Mouse (Mus musculus) limb, embryonic 15.5 days (tissue): ENCODE results near the gene Cd28. TPM values are rescaled to one million over a fixed set of nuclear protein-coding genes. Genes with fewer than 3 reads are reported as not detected.

Source experiments
- ATAC-seq: fragments of 200-750 bp; cut with Nextera tagmentation; 2 replicates; pipeline ENCODE4 v1.8.0; 2017; ENCODE audit warnings: low read depth, moderate TSS enrichment; ENCODE audit not compliant: insufficient number of reproducible peaks, low FRiP score, low TSS enrichment
- H3K27ac ChIP-seq: fragments of 300-500 bp; sonication (generic); 2 replicates; pipeline ENCODE4 v1.5.1; 2015; ENCODE audit warnings: moderate library complexity, mild to moderate bottlenecking, inconsistent platforms
- H3K27me3 ChIP-seq: fragments of 300-500 bp; sonication (generic); 2 replicates; pipeline ENCODE4 v1.6.1; 2015; ENCODE audit warnings: inconsistent platforms
- H3K36me3 ChIP-seq: fragments of 300-500 bp; sonication (generic); 2 replicates; pipeline ENCODE4 v1.6.1; 2015; ENCODE audit warnings: inconsistent platforms
- H3K4me1 ChIP-seq: fragments of 300-500 bp; sonication (generic); 2 replicates; pipeline ENCODE4 v1.6.1; 2015; ENCODE audit warnings: inconsistent platforms
- H3K4me2 ChIP-seq: fragments of 300-500 bp; sonication (generic); 2 replicates; pipeline ENCODE4 v1.6.1; 2015; ENCODE audit warnings: mild to moderate bottlenecking, inconsistent platforms
- H3K4me3 ChIP-seq: fragments of 300-500 bp; sonication (generic); 2 replicates; pipeline ENCODE4 v1.5.1; 2015; ENCODE audit warnings: mild to moderate bottlenecking, inconsistent platforms
- H3K9ac ChIP-seq: fragments of 300-500 bp; sonication (generic); 2 replicates; pipeline ENCODE4 v1.6.1; 2015; ENCODE audit warnings: inconsistent platforms
- H3K9me3 ChIP-seq: fragments of 300-500 bp; sonication (generic); 2 replicates; pipeline ENCODE4 v1.6.1; 2016; ENCODE audit warnings: inconsistent platforms
- WGBS: fragments of 180-500 bp; shearing (Covaris S2); methylation state at CpG from one replicate; pipeline ENCODE4 v1.1.7; 2015; 5-methylcytosine and 5-hydroxymethylcytosine counted together
- polyA plus RNA-seq: library from polyadenylated mRNA; unstranded; fragments of >200 nt; fragmentation: Nextera tagmentation; extraction: Ambion mirVana; gene quantifications from 2 replicates; pipeline ENCODE4 v1.2.1, GENCODE M21; 2015

Gene Cd28
- polyA plus RNA-seq, 1 experiment from 2014 or later, result 0.54 TPM

GRCm38 (mm10) chr1:60773231-60773630 is 56.6 kb downstream of the Cd28 start:
- Histone ChIP-seq H3K4me1 (no peaks in the 10 kb centered on the region), H3K9ac (no peak overlapping the region), H3K4me3 (no peak overlapping the region), H3K4me2 (no peak overlapping the region), H3K27me3 (no peaks in the 10 kb centered on the region), H3K9me3 (no peaks in the 10 kb centered on the region), H3K27ac (no peak overlapping the region), H3K36me3 (no peaks in the 10 kb centered on the region)
- WGBS, result 60% methylated on average over 3 of the region's 3 CpGs
- no peak for ATAC-seq

- Histone ChIP-seq H3K4me2 (no peak overlapping the region), H3K9me3 (no peaks in the 10 kb centered on the region), H3K4me1 (0 out of 2 replicates have a peak, but pooled peaks cover 4% of the 10 kb centered on the region), H3K27ac (no peak overlapping the region), H3K36me3 (no peaks in the 10 kb centered on the region), H3K9ac (no peak overlapping the region), H3K4me3 (no peak overlapping the region), H3K27me3 (no peaks in the 10 kb centered on the region)
- no peak for ATAC-seq
- 47% methylated on average over 4 of the region's 4 CpGs for WGBS
These were observed 59.6 kb downstream of the Cd28 start for GRCm38 (mm10) chr1:60776166-60776565.

GRCm38 (mm10) chr1:60776906-60777305 is 60.3 kb downstream of the Cd28 start:
- no peak overlapping the region for H3K4me2 ChIP-seq
- H3K4me3 ChIP-seq, result no peak overlapping the region
- no peaks in the 10 kb centered on the region for H3K9me3 ChIP-seq
- H3K9ac ChIP-seq, result no peak overlapping the region
- H3K27me3 ChIP-seq, result no peaks in the 10 kb centered on the region
- H3K27ac ChIP-seq, result no peak overlapping the region
- ATAC-seq, result no peak
- WGBS, result 87% methylated on average over 3 of the region's 3 CpGs
- no peaks in the 10 kb centered on the region for H3K36me3 ChIP-seq
- H3K4me1 ChIP-seq, result 0 out of 2 replicates have a peak, but pooled peaks cover 4% of the 10 kb centered on the region

- no peaks in the 10 kb centered on the region for H3K27me3 ChIP-seq
- 50% methylated on average over 8 of the region's 8 CpGs for WGBS
- peak; percentile 19; the same call in 1 of the 2 replicates for ATAC-seq
These were observed 62.0 kb downstream of the Cd28 start for GRCm38 (mm10) chr1:60778465-60779115.

GRCm38 (mm10) chr1:60779176-60779575 is 62.6 kb downstream of the Cd28 start:
- no peaks in the 10 kb centered on the region for H3K9me3 ChIP-seq
- H3K27me3 ChIP-seq, result no peaks in the 10 kb centered on the region
- H3K4me2 ChIP-seq, result no peak overlapping the region
- no peak for ATAC-seq
- H3K36me3 ChIP-seq, result no peaks in the 10 kb centered on the region
- H3K27ac ChIP-seq, result no peak overlapping the region; the same call in 1 of the 2 replicates
- no peak overlapping the region for H3K4me3 ChIP-seq
- H3K9ac ChIP-seq, result no peak overlapping the region
- 0 out of 2 replicates have a peak, but pooled peaks cover 4% of the 10 kb centered on the region for H3K4me1 ChIP-seq
- 78% methylated on average over 2 of the region's 2 CpGs for WGBS

More at GRCm38 (mm10) chr1:60778465-60779115, 62.0 kb downstream of the Cd28 start:
- H3K9me3 ChIP-seq, result no peaks in the 10 kb centered on the region
- no peak overlapping the region for H3K4me3 ChIP-seq
- 0 out of 2 replicates have a peak, but pooled peaks cover 4% of the 10 kb centered on the region for H3K4me1 ChIP-seq
- H3K9ac ChIP-seq, result no peak overlapping the region
- no peak overlapping the region for H3K4me2 ChIP-seq
- H3K36me3 ChIP-seq, result no peaks in the 10 kb centered on the region
- no peak overlapping the region; the same call in 1 of the 2 replicates for H3K27ac ChIP-seq

GRCm38 (mm10) chr1:60781666-60782065 is 65.1 kb downstream of the Cd28 start:
- ATAC-seq, result no peak
- H3K9ac ChIP-seq, result no peak overlapping the region
- H3K4me2 ChIP-seq, result no peak overlapping the region
- H3K27ac ChIP-seq, result no peak overlapping the region
- no peak overlapping the region for H3K4me3 ChIP-seq
- H3K9me3 ChIP-seq, result no peaks in the 10 kb centered on the region
- no peaks in the 10 kb centered on the region for H3K36me3 ChIP-seq
- no peaks in the 10 kb centered on the region for H3K27me3 ChIP-seq
- 80% methylated on average over 4 of the region's 4 CpGs for WGBS
- 0 out of 2 replicates have a peak, but pooled peaks cover 4% of the 10 kb centered on the region for H3K4me1 ChIP-seq

- ATAC-seq, result no peak
These were observed 77.1 kb downstream of the Cd28 start for GRCm38 (mm10) chr1:60793717-60794116.

GRCm38 (mm10) chr1:60795677-60796205 is 79.1 kb downstream of the Cd28 start:
- H3K4me3 ChIP-seq, result no peak overlapping the region
- H3K36me3 ChIP-seq, result no peaks in the 10 kb centered on the region
- 75% methylated on average over 3 of the region's 3 CpGs for WGBS
- H3K4me2 ChIP-seq, result no peak overlapping the region
- no peak overlapping the region for H3K27ac ChIP-seq
- no peaks in the 10 kb centered on the region for H3K9me3 ChIP-seq
- no peak overlapping the region for H3K9ac ChIP-seq
- no peaks in the 10 kb centered on the region for H3K27me3 ChIP-seq
- no peak for ATAC-seq
- peaks cover 3% of the 10 kb centered on the region; the same call in 1 of the 2 replicates for H3K4me1 ChIP-seq

More at GRCm38 (mm10) chr1:60793717-60794116, 77.1 kb downstream of the Cd28 start:
- H3K4me3 ChIP-seq, result no peak overlapping the region
- H3K9me3 ChIP-seq, result no peaks in the 10 kb centered on the region
- no peak overlapping the region for H3K9ac ChIP-seq
- no peak overlapping the region for H3K27ac ChIP-seq
- H3K36me3 ChIP-seq, result no peaks in the 10 kb centered on the region
- no peaks in the 10 kb centered on the region for H3K4me1 ChIP-seq
- no peaks in the 10 kb centered on the region for H3K27me3 ChIP-seq
- H3K4me2 ChIP-seq, result no peak overlapping the region

- Histone ChIP-seq H3K36me3 (no peaks in the 10 kb centered on the region), H3K27ac (no peak overlapping the region), H3K9me3 (no peaks in the 10 kb centered on the region), H3K9ac (no peak overlapping the region), H3K27me3 (no peaks in the 10 kb centered on the region), H3K4me3 (no peak overlapping the region), H3K4me2 (no peak overlapping the region), H3K4me1 (peaks cover 3% of the 10 kb centered on the region; the same call in 1 of the 2 replicates)
- WGBS, result 14% methylated on average over 1 of the region's 1 CpGs
- no peak for ATAC-seq
These were observed 83.3 kb downstream of the Cd28 start for GRCm38 (mm10) chr1:60799795-60800345.

GRCm38 (mm10) chr1:60801210-60801671 is 84.6 kb downstream of the Cd28 start:
- H3K4me1 ChIP-seq, result peaks cover 3% of the 10 kb centered on the region; the same call in 1 of the 2 replicates
- no peaks in the 10 kb centered on the region for H3K9me3 ChIP-seq
- H3K9ac ChIP-seq, result no peak overlapping the region
- no peaks in the 10 kb centered on the region for H3K27me3 ChIP-seq
- no peak overlapping the region for H3K4me3 ChIP-seq
- 84% methylated on average over 4 of the region's 4 CpGs for WGBS
- no peak overlapping the region for H3K4me2 ChIP-seq
- no peak overlapping the region for H3K27ac ChIP-seq
- ATAC-seq, result no peak
- no peaks in the 10 kb centered on the region for H3K36me3 ChIP-seq

- Histone ChIP-seq H3K4me2 (no peak overlapping the region), H3K27ac (no peak overlapping the region), H3K36me3 (no peaks in the 10 kb centered on the region), H3K4me1 (peaks cover 3% of the 10 kb centered on the region; the same call in 1 of the 2 replicates), H3K9me3 (no peaks in the 10 kb centered on the region), H3K27me3 (no peaks in the 10 kb centered on the region), H3K9ac (no peak overlapping the region), H3K4me3 (no peak overlapping the region)
- 59% methylated on average over 4 of the region's 4 CpGs for WGBS
- ATAC-seq, result no peak
These were observed 86.7 kb downstream of the Cd28 start for GRCm38 (mm10) chr1:60803128-60803824.
